In genomic region chr4:48270532-48270931, GRCm38 (mm10) we compare ENCODE assay signal across 16 mouse cellular contexts.
"Had no signal": no experiment of that assay in that cellular context is flagged by ENCODE, and none has a peak within 500 bp of the region (broad histone marks: within the 10 kb centered on the region; RNA-seq: fewer than 3 reads in every experiment).

No protein-coding gene starts in this region.

- H3K36me3 ChIP-seq: neural tube, embryonic 13.5 days; neural tube, embryonic 15.5 days; stomach, embryonic 15.5 days had no signal

- DNase-seq: retina, postnatal 1 day; right cerebral cortex, adult 18-20 months; right cerebral cortex, postnatal 14 days; right cerebral cortex, postnatal 25 days; right cerebral cortex, postnatal 4 days; spleen, adult 18-20 months; thymus, adult 18-20 months; thymus, adult 2 months; thymus, postnatal 14 days; thymus, postnatal 25 days; thymus, postnatal 36 days; thymus, postnatal 4 days had no signal

- H3K9me3 ChIP-seq: neural tube, embryonic 13.5 days; neural tube, embryonic 15.5 days; stomach, embryonic 15.5 days had no signal

- H3K4me2 ChIP-seq: neural tube, embryonic 13.5 days; neural tube, embryonic 15.5 days; stomach, embryonic 15.5 days had no signal

- H3K9ac ChIP-seq: neural tube, embryonic 13.5 days; neural tube, embryonic 15.5 days; stomach, embryonic 15.5 days had no signal

- H3K4me3 ChIP-seq: neural tube, embryonic 13.5 days; neural tube, embryonic 15.5 days; stomach, embryonic 15.5 days had no signal

- H3K4me1 ChIP-seq: neural tube, embryonic 13.5 days; neural tube, embryonic 15.5 days; stomach, embryonic 15.5 days had no signal

- H3K27ac ChIP-seq: neural tube, embryonic 13.5 days; neural tube, embryonic 15.5 days; stomach, embryonic 15.5 days; stomach, postnatal 0 days had no signal

- H3K27me3 ChIP-seq: neural tube, embryonic 13.5 days; neural tube, embryonic 15.5 days; stomach, embryonic 15.5 days had no signal
